Mouse (Mus musculus) forebrain, embryonic 14.5 days (tissue): ENCODE measurements around the gene Zbtb14. TPM values are rescaled to one million over a fixed set of nuclear protein-coding genes. Genes with fewer than 3 reads are reported as not detected.

Experiments
- ATAC-seq: fragments of 200-750 bp; cut with Nextera tagmentation; 2 replicates; pipeline ENCODE4 v1.8.0; 2017; ENCODE audit warnings: mild to moderate bottlenecking, moderate library complexity
- DNase-seq: peaks from one replicate; pipeline ENCODE4 v3.0.0-alpha.2; 2015; ENCODE audit warnings: low spot score
- H3K27ac ChIP-seq: fragments of 300-500 bp; sonication (generic); 2 replicates; pipeline ENCODE4 v1.5.1; 2014; ENCODE audit warnings: low read depth, mild to moderate bottlenecking, control low read depth, low read length, moderate library complexity
- H3K27me3 ChIP-seq: fragments of 300-500 bp; sonication (generic); replicated peaks from 2 replicates; pipeline ENCODE4 v1.6.1; 2014; ENCODE audit warnings: low read length, control low read depth, mixed read lengths; ENCODE audit not compliant: control insufficient read depth, insufficient read depth
- H3K36me3 ChIP-seq: fragments of 300-500 bp; sonication (generic); 2 replicates; pipeline ENCODE4 v1.6.1; 2014; ENCODE audit warnings: low read length, control low read depth; ENCODE audit not compliant: control insufficient read depth, insufficient read depth
- H3K4me1 ChIP-seq: fragments of 300-500 bp; sonication (generic); 2 replicates; pipeline ENCODE4 v1.6.1; 2014; ENCODE audit warnings: antibody characterized with exemption, low read length, control low read depth; ENCODE audit not compliant: control insufficient read depth, insufficient read depth
- H3K4me2 ChIP-seq: fragments of 300-500 bp; sonication (generic); 2 replicates; pipeline ENCODE4 v1.6.1; 2014; ENCODE audit warnings: mild to moderate bottlenecking, control low read depth, low read length
- H3K4me3 ChIP-seq: fragments of 300-500 bp; sonication (generic); 2 replicates; pipeline ENCODE4 v1.5.1; 2014; ENCODE audit warnings: low read depth, low read length, control low read depth
- H3K9ac ChIP-seq: fragments of 300-500 bp; sonication (generic); 2 replicates; pipeline ENCODE4 v1.6.1; 2014; ENCODE audit warnings: mild to moderate bottlenecking, low read length, control low read depth, moderate library complexity
- H3K9me3 ChIP-seq: fragments of 300-500 bp; sonication (generic); replicated peaks from 2 replicates; pipeline ENCODE4 v1.6.1; 2016; ENCODE audit warnings: low read length, control low read depth, mixed read lengths; ENCODE audit not compliant: control insufficient read depth
- WGBS: fragments of 180-500 bp; shearing (Covaris S2); extraction: QIAGEN DNeasy Blood & Tissue Kit; methylation state at CpG from one replicate; pipeline ENCODE4 v1.1.7; 2014; 5-methylcytosine and 5-hydroxymethylcytosine counted together
- polyA plus RNA-seq: library from polyadenylated mRNA; unstranded; fragments of >200 nt; fragmentation: Nextera tagmentation; extraction: Ambion mirVana; gene quantifications from 2 replicates; pipeline ENCODE4 v1.2.1, GENCODE M21; 2014

The Zbtb14 gene
- polyA plus RNA-seq, 1 experiment from 2014 or later: 29.6 TPM

- Histone ChIP-seq H3K4me1 (0 out of 2 replicates have a peak, but pooled peaks cover 2% of the 10 kb centered on the region), H3K4me2 (no peak overlapping the region), H3K27me3 (no peaks in the 10 kb centered on the region), H3K9ac (no peak overlapping the region), H3K4me3 (no peak overlapping the region), H3K9me3 (no peaks in the 10 kb centered on the region), H3K27ac (no peak overlapping the region), H3K36me3 (no peaks in the 10 kb centered on the region)
- ATAC-seq: no peak
- WGBS: 67% methylated on average over 5 of the region's 5 CpGs
- DNase-seq: no peak
Observed at GRCm38 (mm10) chr17:69397163-69397562, 14.3 kb downstream of the Zbtb14 start.

GRCm38 (mm10) chr17:69398092-69398491 lies 15.2 kb downstream of the Zbtb14 start:
- H3K27ac ChIP-seq: no peak overlapping the region
- H3K27me3 ChIP-seq: no peaks in the 10 kb centered on the region
- no peak overlapping the region for H3K9ac ChIP-seq
- no peak for DNase-seq
- H3K4me1 ChIP-seq: 0 out of 2 replicates have a peak, but pooled peaks cover 2% of the 10 kb centered on the region
- ATAC-seq: no peak
- no peak overlapping the region for H3K4me2 ChIP-seq
- no peaks in the 10 kb centered on the region for H3K36me3 ChIP-seq
- no peak overlapping the region for H3K4me3 ChIP-seq
- no peaks in the 10 kb centered on the region for H3K9me3 ChIP-seq

- Histone ChIP-seq H3K27me3 (no peaks in the 10 kb centered on the region), H3K4me3 (no peak overlapping the region), H3K36me3 (no peaks in the 10 kb centered on the region), H3K9ac (no peak overlapping the region), H3K4me1 (0 out of 2 replicates have a peak, but pooled peaks cover under 1% of the 10 kb centered on the region), H3K27ac (no peak overlapping the region), H3K9me3 (no peaks in the 10 kb centered on the region), H3K4me2 (no peak overlapping the region)
- DNase-seq (no peak), ATAC-seq (no peak)
- 74% methylated on average over 2 of the region's 2 CpGs for WGBS
Observed at GRCm38 (mm10) chr17:69401146-69401545, 18.3 kb downstream of the Zbtb14 start.

- Histone ChIP-seq H3K4me3 (peak overlapping the region; percentile 79; the same call in 1 of the 2 replicates), H3K27ac (no peak overlapping the region), H3K9ac (peak overlapping the region; percentile 90; the same call in 1 of the 2 replicates), H3K4me1 (peaks cover 6% of the 10 kb centered on the region; the same call in 1 of the 2 replicates), H3K4me2 (peak overlapping the region; percentile 60), H3K9me3 (no peaks in the 10 kb centered on the region), H3K36me3 (no peaks in the 10 kb centered on the region), H3K27me3 (no peaks in the 10 kb centered on the region)
- ATAC-seq: no peak
- DNase-seq: no peak
Observed at GRCm38 (mm10) chr17:69416163-69416562, 33.3 kb downstream of the Zbtb14 start.

- no peaks in the 10 kb centered on the region for H3K9me3 ChIP-seq
- DNase-seq (peak; percentile 96), ATAC-seq (peak; percentile 99)
- under 1% methylated on average over 56 of the region's 56 CpGs for WGBS
- no peaks in the 10 kb centered on the region for H3K27me3 ChIP-seq
- H3K4me3 ChIP-seq: peak overlapping the region; percentile 79
- H3K4me2 ChIP-seq: peak overlapping the region; percentile 60
- peak overlapping the region; percentile 95 for H3K27ac ChIP-seq
- H3K36me3 ChIP-seq: no peaks in the 10 kb centered on the region
- peaks cover 6% of the 10 kb centered on the region; the same call in 1 of the 2 replicates for H3K4me1 ChIP-seq
- peak overlapping the region; percentile 90 for H3K9ac ChIP-seq
Observed at GRCm38 (mm10) chr17:69416920-69417661, 34.2 kb downstream of the Zbtb14 start.

- Histone ChIP-seq H3K27ac (peak overlapping the region; percentile 95; the same call in 1 of the 2 replicates), H3K27me3 (no peaks in the 10 kb centered on the region), H3K4me1 (peaks cover 6% of the 10 kb centered on the region; the same call in 1 of the 2 replicates), H3K4me3 (peak overlapping the region; percentile 79), H3K36me3 (no peaks in the 10 kb centered on the region), H3K9me3 (no peaks in the 10 kb centered on the region), H3K9ac (peak overlapping the region; percentile 90), H3K4me2 (peak overlapping the region; percentile 55)
- DNase-seq (no peak), ATAC-seq (peak; percentile 54)
- 4% methylated on average over 26 of the region's 26 CpGs for WGBS
Observed at GRCm38 (mm10) chr17:69417724-69418373, 35.0 kb downstream of the Zbtb14 start.

GRCm38 (mm10) chr17:69421592-69421991 lies 38.7 kb downstream of the Zbtb14 start:
- 4% methylated on average over 1 of the region's 1 CpGs for WGBS
- H3K4me2 ChIP-seq: no peak overlapping the region
- ATAC-seq: no peak
- no peaks in the 10 kb centered on the region for H3K36me3 ChIP-seq
- H3K4me3 ChIP-seq: no peak overlapping the region
- no peak overlapping the region for H3K9ac ChIP-seq
- no peaks in the 10 kb centered on the region for H3K27me3 ChIP-seq
- H3K4me1 ChIP-seq: peaks cover 3% of the 10 kb centered on the region; the same call in 1 of the 2 replicates
- no peak overlapping the region for H3K27ac ChIP-seq
- H3K9me3 ChIP-seq: no peaks in the 10 kb centered on the region
- peak; percentile 90 for DNase-seq

GRCm38 (mm10) chr17:69437836-69438235 lies 55.0 kb downstream of the Zbtb14 start:
- Histone ChIP-seq H3K27me3 (peaks cover 31% of the 10 kb centered on the region), H3K4me1 (peaks cover 4% of the 10 kb centered on the region; the same call in 1 of the 2 replicates), H3K4me3 (no peak overlapping the region), H3K36me3 (no peaks in the 10 kb centered on the region), H3K9ac (no peak overlapping the region), H3K27ac (no peak overlapping the region), H3K4me2 (no peak overlapping the region), H3K9me3 (no peaks in the 10 kb centered on the region)
- no peak for DNase-seq
- no peak for ATAC-seq
- 77% methylated on average over 5 of the region's 5 CpGs for WGBS

GRCm38 (mm10) chr17:69438486-69438885 lies 55.6 kb downstream of the Zbtb14 start:
- peak overlapping the region; percentile 52 for H3K4me3 ChIP-seq
- no peak for DNase-seq
- WGBS: 33% methylated on average over 14 of the region's 14 CpGs

More at GRCm38 (mm10) chr17:69438486-69438885, 55.6 kb downstream of the Zbtb14 start:
- no peak for ATAC-seq
- peaks cover 4% of the 10 kb centered on the region; the same call in 1 of the 2 replicates for H3K4me1 ChIP-seq
- no peak overlapping the region for H3K27ac ChIP-seq
- H3K36me3 ChIP-seq: no peaks in the 10 kb centered on the region
- H3K27me3 ChIP-seq: peaks cover 31% of the 10 kb centered on the region
- H3K4me2 ChIP-seq: peak overlapping the region; percentile 89
- H3K9me3 ChIP-seq: no peaks in the 10 kb centered on the region
- peak overlapping the region; percentile 56; the same call in 1 of the 2 replicates for H3K9ac ChIP-seq
